Mouse (Mus musculus) liver, embryonic 14.5 days (tissue): Measurements from ENCODE around the gene Flt3.

Experiments
- CTCF ChIP-seq: IDR thresholded peaks from 2 replicates; pipeline ENCODE4 v1.5.1; 2016; ENCODE audit warnings: antibody characterized with exemption, low read depth, control low read depth
- EP300 ChIP-seq: IDR thresholded peaks from 2 replicates; pipeline ENCODE4 v1.6.1; 2016; ENCODE audit warnings: antibody characterized with exemption, low read depth

DNA sequence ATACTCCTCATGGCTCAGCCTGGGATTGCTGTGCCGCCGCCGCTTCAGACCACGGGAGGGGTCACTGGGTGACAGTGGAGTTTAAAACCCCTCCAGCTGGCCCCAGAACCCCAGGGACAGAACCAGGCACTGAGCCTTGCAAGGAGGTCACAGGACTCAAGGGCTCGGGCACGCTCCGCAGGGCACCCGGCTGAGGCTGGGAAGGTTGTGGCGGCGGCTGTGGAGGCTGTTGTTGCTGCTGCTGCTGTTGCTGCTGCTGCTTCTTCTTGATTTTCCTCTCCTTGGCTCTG is 98.6 kb downstream of the Flt3 start:
- TF ChIP-seq CTCF (no peak), EP300 (no peak)
